Mouse (Mus musculus): Measurements from ENCODE around the gene Efr3b.

DNA sequence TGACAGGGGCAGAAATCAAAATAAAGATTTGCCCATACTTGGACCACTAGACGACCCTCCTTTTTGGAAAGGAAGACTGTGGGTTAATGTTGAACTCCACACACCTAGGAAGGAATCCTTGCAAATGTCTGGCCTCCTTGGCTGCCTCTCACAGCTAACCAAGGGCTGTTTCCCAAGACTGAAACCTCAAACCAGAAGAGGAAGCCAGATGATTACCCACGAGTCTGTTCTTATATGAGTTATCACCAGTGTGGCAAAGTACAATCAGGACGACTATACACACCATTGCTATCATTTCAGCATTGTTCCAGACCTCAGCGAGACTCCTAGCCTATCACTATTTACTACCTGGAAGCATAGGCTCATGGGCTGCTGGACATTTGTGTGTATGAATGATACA is 9.7 kb downstream of the Efr3b start:
- no peak for TF ChIP-seq CTCF (IDR thresholded peaks at IDR 0.05)
- no peak for TF ChIP-seq EP300 (IDR thresholded peaks at IDR 0.05)
